Mouse (Mus musculus) c-Kit-positive CD71-positive TER-119-negative erythroid progenitor cells, embryonic 14.5 days (primary cell): ENCODE measurements around the gene Mrps23.

Source experiments
- DNase-seq: peaks from one replicate; pipeline ENCODE4 v3.0.0-alpha.2; 2013; ENCODE audit warnings: low read depth

Mrps23 gene

GRCm38 (mm10) chr11:88250568-88250967 is 46.4 kb downstream of the Mrps23 start:
- DNase-seq, result no peak

- no peak for DNase-seq
These were observed 47.1 kb downstream of the Mrps23 start for GRCm38 (mm10) chr11:88251295-88251694.

GRCm38 (mm10) chr11:88251972-88252766 is 48.0 kb downstream of the Mrps23 start:
- DNase-seq, result peak; percentile 46

- DNase-seq, result no peak
These were observed 48.8 kb downstream of the Mrps23 start for GRCm38 (mm10) chr11:88252767-88253513.

- DNase-seq, result no peak
These were observed 49.5 kb downstream of the Mrps23 start for GRCm38 (mm10) chr11:88253514-88254167.

GRCm38 (mm10) chr11:88257700-88258099 is 53.5 kb downstream of the Mrps23 start:
- DNase-seq, result no peak

GRCm38 (mm10) chr11:88258212-88258611 is 54.0 kb downstream of the Mrps23 start:
- DNase-seq, result peak; percentile 10

- DNase-seq, result no peak
These were observed 56.3 kb downstream of the Mrps23 start for GRCm38 (mm10) chr11:88260463-88260862.
